Mouse (Mus musculus) bone marrow macrophage, adult 2 months (primary cell): ENCODE results near the gene Ttc21b.

ENCODE experiments used
- CTCF ChIP-seq: IDR thresholded peaks from 2 replicates; pipeline ENCODE4 v1.5.1; 2012; ENCODE audit warnings: low read depth, mild to moderate bottlenecking, low read length, moderate library complexity
- POLR2A ChIP-seq: IDR thresholded peaks from 2 replicates; pipeline ENCODE4 v1.6.1; 2012; ENCODE audit warnings: mild to moderate bottlenecking, low read depth, low read length, borderline replicate concordance

DNA sequence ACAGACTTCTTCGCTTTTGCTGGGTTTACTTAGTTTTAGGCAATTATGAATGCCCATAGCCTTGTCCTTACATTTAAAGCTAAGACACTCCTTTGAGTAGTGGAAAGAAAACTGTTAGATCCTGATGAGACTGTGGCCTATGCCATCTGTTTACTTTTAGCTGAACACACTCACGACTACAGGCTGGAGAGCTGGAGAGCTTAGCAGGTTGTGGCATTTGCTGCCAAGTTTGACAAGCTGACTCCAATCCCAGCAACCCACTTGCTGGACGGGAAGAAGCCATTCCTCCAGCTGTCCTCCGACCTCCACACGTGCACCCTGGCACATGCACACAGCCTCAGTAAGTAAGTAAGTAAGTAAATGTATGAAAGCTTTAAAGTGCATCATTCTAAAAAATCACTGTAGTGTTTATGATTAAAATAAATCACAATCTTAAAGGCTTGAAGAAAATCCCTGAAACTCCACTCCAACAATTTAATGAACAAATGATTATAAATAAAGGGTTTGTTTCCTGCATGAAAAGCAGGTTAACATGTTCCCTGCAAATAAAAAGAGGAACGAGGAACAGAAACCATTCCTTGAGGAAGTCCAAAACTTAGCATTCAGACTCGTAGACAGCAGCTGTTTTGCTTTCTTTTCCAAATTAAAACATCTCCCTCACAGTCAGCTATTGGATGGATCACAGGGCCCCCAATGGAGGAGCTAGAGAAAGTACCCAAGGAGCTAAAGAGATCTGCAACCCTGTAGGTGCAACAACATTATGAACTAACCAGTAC is 98.1 kb downstream of the Ttc21b start:
- no peak for TF ChIP-seq POLR2A
- no peak for TF ChIP-seq CTCF
